Mouse (Mus musculus) CH12.LX (cell line): Measurements from ENCODE around the gene Ubtd2.

ENCODE experiments used
- CTCF ChIP-seq, 2 experiments: IDR thresholded peaks in 1 of 2; conservative IDR thresholded peaks in 1 of 2; 2 replicates each; pipeline ENCODE4 v1.5.1; 2011 to 2012; ENCODE audit warnings: low read depth in 2 of 2, low read length in 2 of 2, improper control_type of control experiment in 1 of 2, inconsistent platforms in 1 of 2, mild to moderate bottlenecking in 1 of 2, moderate library complexity in 1 of 2
- E2F4 ChIP-seq: IDR thresholded peaks from 2 replicates; pipeline ENCODE4 v1.6.1; 2011; ENCODE audit warnings: low read depth, low read length, improper control_type of control experiment; ENCODE audit not compliant: insufficient replicate concordance
- GABPA ChIP-seq: IDR thresholded peaks from 2 replicates; pipeline ENCODE4 v1.6.1; 2012; ENCODE audit warnings: low read depth, low read length, improper control_type of control experiment, inconsistent platforms; ENCODE audit not compliant: insufficient replicate concordance
- MAFK ChIP-seq: IDR thresholded peaks from 2 replicates; pipeline ENCODE4 v1.6.1; 2011; ENCODE audit warnings: low read length, improper control_type of control experiment; ENCODE audit not compliant: insufficient replicate concordance
- MAX ChIP-seq: IDR thresholded peaks from 2 replicates; pipeline ENCODE4 v1.6.1; 2011; ENCODE audit warnings: low read length, improper control_type of control experiment
- MEF2A ChIP-seq: IDR thresholded peaks from 2 replicates; pipeline ENCODE4 v1.6.1; 2014; ENCODE audit warnings: low read depth, mild to moderate bottlenecking, inconsistent platforms, low read length, improper control_type of control experiment, borderline replicate concordance
- MYC ChIP-seq: IDR thresholded peaks from 2 replicates; pipeline ENCODE4 v1.6.1; 2011; ENCODE audit warnings: low read depth, mild to moderate bottlenecking, improper control_type of control experiment, low read length
- POLR2A ChIP-seq: IDR thresholded peaks from 2 replicates; pipeline ENCODE4 v1.6.1; 2011; ENCODE audit warnings: low read depth, mild to moderate bottlenecking, improper control_type of control experiment, low read length

- TF ChIP-seq POLR2A (no peak), CTCF (conservative IDR thresholded peaks at IDR 0.05 in 1 of 2, IDR thresholded peaks at IDR 0.05 in 1 of 2; ENCODE audit: low read depth in 2 of 2, low read length in 2 of 2) (no peak), MEF2A (no peak), MAX (no peak), MYC (no peak), GABPA (no peak), E2F4 (no peak), MAFK (no peak)
Measured at GRCm38 (mm10) chr11:32407863-32408262, 47.3 kb upstream of the Ubtd2 start.
